16 mouse cellular contexts compared by ENCODE assay signal in the genomic region with DNA sequence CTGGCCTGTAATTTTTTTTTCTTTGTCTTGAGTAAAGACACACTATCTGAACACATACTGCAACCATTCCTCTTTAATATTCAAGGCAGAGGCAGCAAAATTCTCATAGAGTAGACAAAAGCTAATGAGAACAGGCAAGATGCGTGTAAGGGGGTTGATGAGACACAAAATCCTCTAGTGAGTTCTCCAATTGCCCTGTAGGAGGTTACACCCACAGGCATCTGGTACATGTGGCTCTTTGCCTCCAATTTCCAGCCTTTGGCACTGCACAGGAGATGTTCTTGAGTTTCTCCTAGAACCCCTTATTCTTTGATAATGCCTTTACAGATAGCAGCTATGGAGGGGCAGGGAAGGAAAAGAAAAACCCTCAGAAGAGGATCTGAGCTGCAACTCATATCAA.
"Had no signal": no experiment of that assay in that cellular context is flagged by ENCODE, and none has a peak within 500 bp of the region (broad histone marks: within the 10 kb centered on the region; RNA-seq: fewer than 3 reads in every experiment).

No protein-coding gene starts in this region.

- DNase-seq: kidney, adult 2 months; kidney, postnatal 10 days; kidney, postnatal 36 days; left cerebral cortex, postnatal 4 days; liver, postnatal 0 days; lung, embryonic 14.5 days; lung, postnatal 36 days; retina, postnatal 1 day; right cerebral cortex, postnatal 14 days; right cerebral cortex, postnatal 4 days; thymus, adult 18-20 months; thymus, postnatal 36 days had no signal

- ATAC-seq: intestine, postnatal 0 days; liver, postnatal 0 days; lung, postnatal 0 days; midbrain, embryonic 13.5 days; midbrain, embryonic 16.5 days had no signal
